Mouse (Mus musculus): ENCODE measurements around the gene Fbxo21.

- TF ChIP-seq CTCF (IDR thresholded peaks at IDR 0.05; ENCODE audit: control insufficient read depth, insufficient read depth, low read length), result no peak
- no peak for TF ChIP-seq POLR2A (IDR thresholded peaks at IDR 0.05; ENCODE audit: borderline replicate concordance, control insufficient read depth, low read depth, low read length)
Measured at GRCm38 (mm10) chr5:118057508-118058111, 81.1 kb downstream of the Fbxo21 start.
